Mouse (Mus musculus) heart, postnatal 0 days (tissue): ENCODE measurements at regions not wholly inside any gene's neighbourhood (a gene's known extent, or its start where the extent isn't known, plus 50 kb on each side); places are given as distances from the start of the nearest gene placed in this dataset.

Experiments
- ATAC-seq: fragments of 200-750 bp; cut with Nextera tagmentation; 2 replicates; pipeline ENCODE4 v1.8.0; 2017; ENCODE audit warnings: low read depth, moderate number of reproducible peaks, moderate library complexity; ENCODE audit not compliant: insufficient read depth
- DNase-seq: peaks from one replicate; pipeline ENCODE4 v3.0.0-alpha.2; 2016; ENCODE audit warnings: low spot score
- H3K27ac ChIP-seq: fragments of 300-500 bp; sonication (generic); 2 replicates; pipeline ENCODE4 v1.5.1; 2014; ENCODE audit warnings: low read depth, mild to moderate bottlenecking
- H3K27me3 ChIP-seq: fragments of 300-500 bp; sonication (generic); 2 replicates; pipeline ENCODE4 v1.6.1; 2014; ENCODE audit warnings: low read length, mixed read lengths; ENCODE audit not compliant: control insufficient read depth, insufficient read depth
- H3K36me3 ChIP-seq: fragments of 300-500 bp; sonication (generic); replicated peaks from 2 replicates; pipeline ENCODE4 v1.6.1; 2014; ENCODE audit warnings: low read length, mixed read lengths; ENCODE audit not compliant: control insufficient read depth, insufficient read depth
- H3K4me1 ChIP-seq: fragments of 300-500 bp; sonication (generic); 2 replicates; pipeline ENCODE4 v1.6.1; 2014; ENCODE audit warnings: antibody characterized with exemption; ENCODE audit not compliant: control insufficient read depth, insufficient read depth
- H3K4me2 ChIP-seq: fragments of 300-500 bp; sonication (generic); 2 replicates; pipeline ENCODE4 v1.6.1; 2014; ENCODE audit warnings: low read depth, mild to moderate bottlenecking, low read length, moderate library complexity
- H3K4me3 ChIP-seq: fragments of 300-500 bp; sonication (generic); 2 replicates; pipeline ENCODE4 v1.5.1; 2014; ENCODE audit warnings: low read depth, low read length
- H3K9ac ChIP-seq: fragments of 300-500 bp; sonication (generic); replicated peaks from 2 replicates; pipeline ENCODE4 v1.6.1; 2014; ENCODE audit warnings: low read depth, low read length, mixed read lengths
- H3K9me3 ChIP-seq: fragments of 300-500 bp; sonication (generic); replicated peaks from 2 replicates; pipeline ENCODE4 v1.6.1; 2016; ENCODE audit warnings: low read length; ENCODE audit not compliant: control insufficient read depth
- CTCF ChIP-seq: IDR thresholded peaks from 2 replicates; pipeline ENCODE4 v1.5.1; 2016; ENCODE audit warnings: antibody characterized with exemption, control low read depth, low read depth
- EP300 ChIP-seq: IDR thresholded peaks from 2 replicates; pipeline ENCODE4 v1.6.1; 2016; ENCODE audit warnings: antibody characterized with exemption, low read depth
- WGBS: fragments of 180-500 bp; shearing (Covaris S2); extraction: QIAGEN DNeasy Blood & Tissue Kit; methylation state at CpG from one replicate; pipeline ENCODE4 v1.1.7; 2014; 5-methylcytosine and 5-hydroxymethylcytosine counted together

DNA sequence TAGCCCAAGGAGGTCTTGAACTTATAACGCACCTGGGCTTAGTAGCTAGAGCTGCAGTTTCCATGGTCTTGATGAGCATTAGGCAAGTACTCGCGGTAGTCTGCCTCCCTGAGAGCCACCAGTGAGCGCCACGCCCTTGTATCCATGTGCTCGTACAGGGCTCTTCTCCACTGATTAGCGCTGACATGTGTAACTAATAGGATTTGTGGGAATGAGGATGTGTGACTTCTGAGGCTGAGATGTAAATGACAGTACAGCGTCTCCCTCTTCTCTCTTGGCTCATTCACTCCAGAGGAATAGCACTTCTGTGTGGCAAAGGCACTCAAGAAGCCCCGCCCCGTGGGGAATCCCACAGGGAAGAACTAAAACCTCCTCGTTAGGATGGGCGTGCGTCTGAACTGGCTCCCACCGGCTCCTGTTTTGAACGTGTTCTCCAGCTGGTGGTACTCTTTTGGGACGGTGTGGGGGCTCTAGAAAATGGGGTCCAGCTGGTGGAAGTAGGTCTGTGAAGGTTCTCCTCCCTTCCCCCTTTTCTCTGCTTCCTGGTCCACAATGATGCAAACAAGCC is 94.3 kb upstream of the Pkdcc start:
- Histone ChIP-seq H3K9me3 (no peaks in the 10 kb centered on the region), H3K27me3 (no peaks in the 10 kb centered on the region), H3K4me3 (no peak overlapping the region), H3K9ac (no peak overlapping the region), H3K4me2 (peak overlapping the region; percentile 20; the same call in 1 of the 2 replicates), H3K27ac (no peak overlapping the region), H3K36me3 (no peaks in the 10 kb centered on the region), H3K4me1 (peaks cover 18% of the 10 kb centered on the region)
- DNase-seq (no peak), ATAC-seq (no peak)
- WGBS = 55% methylated on average over 16 of the region's 16 CpGs
- TF ChIP-seq EP300 (no peak), CTCF (no peak)

DNA sequence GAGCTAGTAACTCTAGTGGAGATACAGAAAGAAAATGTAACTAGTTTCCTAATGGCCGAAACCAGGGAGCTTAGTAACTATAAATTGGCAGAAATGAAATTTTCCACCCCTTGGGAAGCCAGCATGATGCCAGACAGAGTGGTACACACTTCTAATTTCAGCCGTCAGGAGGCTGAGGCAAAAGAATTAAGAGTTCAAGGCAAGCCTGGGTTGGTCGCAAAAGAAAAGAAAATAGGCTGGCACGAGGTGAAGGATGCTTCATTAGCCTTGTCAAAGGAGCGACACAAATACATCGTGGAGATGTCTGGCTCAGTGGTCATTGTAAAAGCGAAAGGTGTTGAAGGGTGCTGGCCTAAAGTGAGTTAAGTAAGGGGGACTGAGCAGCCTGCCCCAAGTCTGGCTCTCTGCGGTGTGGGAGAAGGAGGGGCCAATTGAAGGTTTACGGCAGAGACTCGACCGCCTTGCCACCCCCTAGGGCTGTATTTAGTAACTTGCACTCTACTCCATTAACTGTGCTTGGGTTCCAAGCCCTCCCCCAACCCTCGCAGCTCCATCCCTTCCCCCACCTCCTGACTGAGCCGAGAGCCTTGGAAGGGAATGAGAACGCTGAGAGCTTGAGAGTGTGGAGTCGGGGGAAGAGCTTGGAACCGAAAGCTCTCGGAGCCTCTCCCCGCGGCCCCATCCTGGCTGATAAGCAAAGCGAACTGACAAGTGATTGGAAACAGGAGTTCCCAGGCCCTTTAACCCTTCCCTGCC is 92.4 kb upstream of the Pkdcc start:
- no peaks in the 10 kb centered on the region for H3K27me3 ChIP-seq
- DNase-seq (peak; percentile 90), ATAC-seq (peak; percentile 89)
- H3K4me1 ChIP-seq = peaks cover 18% of the 10 kb centered on the region
- peak overlapping the region; percentile 77 for H3K27ac ChIP-seq
- peak overlapping the region; percentile 45 for H3K4me3 ChIP-seq
- no peaks in the 10 kb centered on the region for H3K9me3 ChIP-seq
- no peaks in the 10 kb centered on the region for H3K36me3 ChIP-seq
- WGBS = 5% methylated on average over 20 of the region's 20 CpGs
- no peak for TF ChIP-seq EP300
- no peak for TF ChIP-seq CTCF
- H3K4me2 ChIP-seq = peak overlapping the region; percentile 69
- H3K9ac ChIP-seq = peak overlapping the region; percentile 48

DNA sequence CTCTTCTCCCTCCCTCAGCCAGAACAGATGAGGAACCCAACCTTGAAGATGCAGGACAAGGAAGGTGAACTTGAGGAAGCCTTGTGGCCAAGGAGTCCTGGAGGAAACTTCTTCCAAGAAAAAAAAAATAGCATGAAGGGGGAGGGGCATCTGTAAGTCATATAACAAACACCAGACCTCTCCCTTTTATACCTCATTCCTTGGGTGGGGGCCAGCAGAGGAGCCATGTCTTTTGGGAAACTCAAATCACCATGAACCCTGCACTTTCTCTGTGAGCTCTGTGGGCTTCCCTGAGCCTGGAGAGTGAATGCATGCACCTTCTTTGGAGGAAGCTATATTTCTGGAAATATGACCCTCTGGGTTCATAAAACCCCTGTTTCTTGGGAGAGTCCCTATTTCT is 90.0 kb upstream of the Pkdcc start:
- H3K9ac ChIP-seq = no peak overlapping the region
- H3K4me2 ChIP-seq = no peak overlapping the region
- no peaks in the 10 kb centered on the region for H3K36me3 ChIP-seq
- DNase-seq (no peak), ATAC-seq (no peak)
- no peaks in the 10 kb centered on the region for H3K27me3 ChIP-seq
- H3K4me1 ChIP-seq = peaks cover 18% of the 10 kb centered on the region
- H3K4me3 ChIP-seq = no peak overlapping the region
- H3K9me3 ChIP-seq = no peaks in the 10 kb centered on the region
- no peak overlapping the region for H3K27ac ChIP-seq
- TF ChIP-seq CTCF = no peak

DNA sequence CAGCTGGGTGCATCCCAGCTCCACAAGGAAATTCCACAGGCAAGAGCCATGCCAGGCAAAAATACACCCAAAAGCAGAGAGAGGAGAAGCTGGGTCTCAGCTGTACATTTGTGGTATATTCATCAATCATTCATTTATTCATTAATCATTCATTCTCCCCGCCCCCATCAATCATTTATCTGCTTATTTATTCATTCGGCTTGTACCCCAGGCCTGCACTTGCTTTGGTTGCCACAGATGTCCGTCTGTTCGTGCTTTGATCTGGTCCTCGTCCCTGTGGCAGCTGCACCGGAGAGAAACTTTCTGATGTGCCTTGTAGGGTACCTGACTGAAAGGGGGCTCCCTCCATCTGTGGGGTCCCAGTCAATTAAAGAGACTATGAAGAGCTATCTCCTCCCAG is 87.2 kb upstream of the Pkdcc start:
- DNase-seq = no peak
- no peaks in the 10 kb centered on the region for H3K9me3 ChIP-seq
- no peak overlapping the region for H3K4me2 ChIP-seq
- 86% methylated on average over 6 of the region's 6 CpGs for whole genome bisulfite sequencing
- H3K27me3 ChIP-seq = no peaks in the 10 kb centered on the region
- peaks cover 14% of the 10 kb centered on the region for H3K4me1 ChIP-seq
- no peak for ATAC-seq
- H3K36me3 ChIP-seq = no peaks in the 10 kb centered on the region
- TF ChIP-seq EP300 = no peak
- TF ChIP-seq CTCF = no peak
- no peak overlapping the region for H3K4me3 ChIP-seq
- H3K27ac ChIP-seq = no peak overlapping the region
- no peak overlapping the region for H3K9ac ChIP-seq

DNA sequence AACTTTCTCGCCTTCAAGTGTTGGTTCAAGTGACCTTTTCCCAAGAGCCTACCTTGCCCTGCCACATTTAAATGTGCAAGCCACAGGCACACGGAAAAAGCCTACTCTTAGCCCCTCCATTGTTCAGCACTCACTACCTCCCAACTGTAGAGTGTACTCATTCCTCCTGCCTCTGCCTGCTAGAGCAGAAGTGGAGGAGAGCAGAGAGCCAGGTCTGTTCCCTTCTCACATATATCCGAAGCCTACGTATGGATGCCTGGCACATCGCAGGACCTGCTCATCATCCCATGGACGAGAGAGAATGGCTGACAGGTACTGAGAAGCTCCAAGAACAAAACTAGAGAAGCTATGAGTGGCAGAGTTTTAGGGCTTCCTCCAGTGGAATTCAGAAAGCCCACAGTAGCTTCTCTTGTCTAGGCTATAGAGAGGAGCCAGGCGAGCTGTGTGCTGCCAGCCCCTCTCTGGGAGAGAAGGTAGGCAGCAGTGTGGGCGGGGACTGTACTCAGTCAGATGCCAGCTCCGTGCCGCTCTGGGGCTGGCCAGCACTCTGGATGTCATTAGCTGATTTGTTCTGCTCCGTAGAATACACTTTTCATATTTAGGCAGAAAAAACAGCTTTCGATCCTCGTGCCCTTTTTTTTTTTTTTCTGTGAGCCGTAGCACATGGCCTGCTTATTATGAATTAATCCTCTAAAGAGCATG is 86.1 kb upstream of the Pkdcc start:
- no peak overlapping the region for H3K9ac ChIP-seq
- no peak overlapping the region for H3K4me2 ChIP-seq
- 0 out of 2 replicates have a peak, but pooled peaks cover 3% of the 10 kb centered on the region for H3K4me1 ChIP-seq
- no peak for TF ChIP-seq CTCF
- TF ChIP-seq EP300 = no peak
- DNase-seq (no peak), ATAC-seq (0 out of 2 replicates have a peak, but pooled peaks have one; percentile 51)
- no peaks in the 10 kb centered on the region for H3K27me3 ChIP-seq
- no peak overlapping the region for H3K4me3 ChIP-seq
- no peaks in the 10 kb centered on the region for H3K36me3 ChIP-seq
- no peaks in the 10 kb centered on the region for H3K9me3 ChIP-seq
- 66% methylated on average over 14 of the region's 14 CpGs for WGBS
- no peak overlapping the region for H3K27ac ChIP-seq

DNA sequence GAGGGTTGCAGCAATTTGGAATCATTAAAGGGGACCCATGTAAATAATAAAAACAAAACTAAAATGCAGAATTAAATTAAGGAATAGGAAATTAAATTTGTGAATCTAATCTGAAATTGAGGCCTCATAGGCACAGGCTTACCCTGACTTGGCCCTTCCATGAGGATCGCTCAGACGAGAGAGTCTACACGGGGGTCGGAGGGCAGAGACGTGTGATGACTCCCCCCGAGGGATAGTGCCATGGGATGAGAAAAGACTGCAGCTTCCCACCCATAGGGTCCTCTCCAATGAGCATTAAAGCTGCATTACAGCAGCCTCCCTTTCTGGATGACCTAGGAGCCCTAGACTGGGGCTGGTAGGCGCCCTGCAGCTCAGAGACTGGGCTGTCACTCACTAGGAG is 85.4 kb upstream of the Pkdcc start:
- H3K4me1 ChIP-seq = no peaks in the 10 kb centered on the region
- DNase-seq (no peak), ATAC-seq (no peak)
- H3K9ac ChIP-seq = no peak overlapping the region
- TF ChIP-seq CTCF (no peak), EP300 (no peak)
- H3K4me2 ChIP-seq = no peak overlapping the region
- no peak overlapping the region for H3K27ac ChIP-seq
- WGBS = 84% methylated on average over 7 of the region's 7 CpGs
- no peaks in the 10 kb centered on the region for H3K27me3 ChIP-seq
- H3K4me3 ChIP-seq = no peak overlapping the region
- no peaks in the 10 kb centered on the region for H3K36me3 ChIP-seq
- no peaks in the 10 kb centered on the region for H3K9me3 ChIP-seq
